Mouse (Mus musculus) ES-Bruce4 (cell line): ENCODE results near the gene Sgms1.

Experiments
- CTCF ChIP-seq: IDR thresholded peaks from one replicate; pipeline ENCODE4 v1.8.1; 2011; ENCODE audit warnings: low read depth, low read length
- POLR2A ChIP-seq: IDR thresholded peaks from one replicate; pipeline ENCODE4 v1.8.1; 2011; ENCODE audit warnings: low read length; ENCODE audit not compliant: insufficient read depth

- no peak for TF ChIP-seq POLR2A
- TF ChIP-seq CTCF = no peak
Measured at GRCm38 (mm10) chr19:32308311-32308710, 81.2 kb downstream of the Sgms1 start.
